Mouse (Mus musculus) brain, embryonic 14.5 days (tissue): ENCODE results near the gene Maats1.

Source experiments
- CTCF ChIP-seq: fragments of 200-500 bp; IDR thresholded peaks from 2 replicates; pipeline ENCODE4 v1.5.1; 2012; ENCODE audit warnings: inconsistent platforms, mild to moderate bottlenecking, moderate library complexity, borderline replicate concordance; ENCODE audit not compliant: insufficient read depth, insufficient read length; ENCODE audit errors: extremely low read depth
- POLR2A ChIP-seq: fragments of 200-500 bp; IDR thresholded peaks from 2 replicates; pipeline ENCODE4 v1.6.1; 2012; ENCODE audit warnings: mild to moderate bottlenecking, inconsistent platforms, borderline replicate concordance; ENCODE audit not compliant: poor library complexity, insufficient read depth, insufficient read length, severe bottlenecking; ENCODE audit errors: extremely low read depth

DNA sequence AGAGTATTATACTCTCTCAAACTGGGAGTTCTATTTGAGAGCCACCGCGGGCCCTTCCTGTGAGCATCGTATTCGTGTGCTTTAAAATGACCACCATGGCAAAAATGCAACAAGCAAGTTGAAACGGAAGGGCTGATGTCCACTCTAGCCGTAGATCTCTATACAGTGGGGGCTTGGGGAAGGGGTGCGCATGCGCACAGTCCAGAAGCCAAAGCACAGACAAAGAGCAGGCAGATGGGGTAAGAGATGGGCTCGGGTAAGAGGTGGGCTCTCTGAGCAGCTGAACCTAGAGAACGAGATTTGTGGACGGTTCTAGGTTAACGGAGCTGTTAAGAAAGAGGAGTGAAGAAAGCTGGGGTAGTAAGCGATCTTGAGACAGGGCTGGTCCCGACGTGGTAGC, 17.6 kb downstream of the Maats1 start:
- TF ChIP-seq CTCF, result no peak
- TF ChIP-seq POLR2A, result no peak
